Mouse (Mus musculus): ENCODE results near the gene Gstm6. TPM values are rescaled to one million over a fixed set of nuclear protein-coding genes. Genes with fewer than 3 reads are reported as not detected.
A peak's percentile ranks its signal among the peaks of the same experiment; 100 is the strongest.
"Not testable (repeated sequence)": the region's sequence is repeated elsewhere in the genome, so short reads cannot be mapped to it uniquely, and the experiment has no call there.

The Gstm6 gene
- polyA plus RNA-seq (2011; ENCODE audit: insufficient read length, low read depth, missing spikeins): 2.0 and 3.7 TPM in 2 replicates

- Histone ChIP-seq H3K4me1 (ENCODE audit: control insufficient read depth, insufficient read depth, low read length) (peaks cover 11% of the 10 kb centered on the region; the same call in 1 of the 2 replicates), H3K27ac (ENCODE audit: insufficient read depth, low read length) (no peak within 1 kb of the TSS), H3K4me3 (ENCODE audit: insufficient read depth, low read length) (no peak within 1 kb of the TSS)
- no peak; the same call in 1 of the 2 replicates for TF ChIP-seq POLR2A (IDR thresholded peaks at IDR 0.05; ENCODE audit: low read depth, low read length)
- TF ChIP-seq CTCF (IDR thresholded peaks at IDR 0.05; ENCODE audit: borderline replicate concordance, insufficient read depth, low read length): no peak
These were observed at the start of gene Gstm6 for GRCm38 (mm10) chr3:107943239-107943990. Gstm6 (minus strand) TSS chr3:107943749.

DNA sequence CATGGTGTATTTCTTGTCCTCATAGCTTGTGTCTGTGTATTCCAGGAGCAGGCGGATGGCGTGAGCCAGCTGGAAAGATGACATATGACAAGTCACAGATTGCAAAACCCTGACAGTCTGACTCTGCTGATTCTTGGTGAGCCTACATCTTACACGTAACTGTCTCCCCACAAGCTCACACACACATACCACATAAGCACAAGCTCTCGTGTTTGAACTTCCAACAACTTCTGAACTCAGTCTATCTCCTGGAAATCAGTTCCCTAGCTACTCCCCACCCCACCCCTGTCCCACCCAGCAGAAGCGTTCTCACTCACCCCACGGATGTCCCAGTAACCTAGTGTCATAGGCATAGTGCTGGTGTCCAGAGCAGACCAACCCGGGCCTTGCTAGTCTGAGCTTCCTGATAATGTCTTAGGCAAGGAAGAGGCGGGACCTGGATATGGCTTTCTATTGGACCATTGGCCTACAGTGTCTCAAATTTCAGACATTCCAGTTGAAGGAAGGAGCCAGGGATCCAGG, 42.6 kb upstream of the Gstm6 start, which contains the start of gene Gstm2:
Gene Gstm2, minus strand, starts transcription at position 413 of the 522 bp plus-strand sequence.
- Histone ChIP-seq H3K4me3 (ENCODE audit: insufficient read depth, low read length) (0 out of 2 replicates have a peak within 1 kb of the TSS, but pooled peaks have one; percentile 7), H3K4me1 (ENCODE audit: control insufficient read depth, insufficient read depth, low read length) (no peaks in the 10 kb centered on the region), H3K27ac (ENCODE audit: insufficient read depth, low read length) (0 out of 2 replicates have a peak within 1 kb of the TSS, but pooled peaks have one; percentile 9)
- TF ChIP-seq POLR2A (IDR thresholded peaks at IDR 0.05; ENCODE audit: low read depth, low read length) (peak; percentile 73), CTCF (IDR thresholded peaks at IDR 0.05; ENCODE audit: borderline replicate concordance, insufficient read depth, low read length) (no peak)

- H3K4me1 ChIP-seq (ENCODE audit: control insufficient read depth, insufficient read depth, low read length); H3K4me3 ChIP-seq (ENCODE audit: insufficient read depth, low read length); H3K27ac ChIP-seq (ENCODE audit: insufficient read depth, low read length): not testable (repeated sequence)
These were observed 41.6 kb upstream of the Gstm6 start for GRCm38 (mm10) chr3:107985141-107985540.

- Histone ChIP-seq H3K4me3 (ENCODE audit: insufficient read depth, low read length) (no peak overlapping the region), H3K4me1 (ENCODE audit: control insufficient read depth, insufficient read depth, low read length) (no peaks in the 10 kb centered on the region), H3K27ac (ENCODE audit: insufficient read depth, low read length) (no peak overlapping the region)
- TF ChIP-seq CTCF (IDR thresholded peaks at IDR 0.05; ENCODE audit: borderline replicate concordance, insufficient read depth, low read length): no peak
- TF ChIP-seq POLR2A (IDR thresholded peaks at IDR 0.05; ENCODE audit: low read depth, low read length): no peak
These were observed 40.9 kb upstream of the Gstm6 start for GRCm38 (mm10) chr3:107984471-107984870.

DNA sequence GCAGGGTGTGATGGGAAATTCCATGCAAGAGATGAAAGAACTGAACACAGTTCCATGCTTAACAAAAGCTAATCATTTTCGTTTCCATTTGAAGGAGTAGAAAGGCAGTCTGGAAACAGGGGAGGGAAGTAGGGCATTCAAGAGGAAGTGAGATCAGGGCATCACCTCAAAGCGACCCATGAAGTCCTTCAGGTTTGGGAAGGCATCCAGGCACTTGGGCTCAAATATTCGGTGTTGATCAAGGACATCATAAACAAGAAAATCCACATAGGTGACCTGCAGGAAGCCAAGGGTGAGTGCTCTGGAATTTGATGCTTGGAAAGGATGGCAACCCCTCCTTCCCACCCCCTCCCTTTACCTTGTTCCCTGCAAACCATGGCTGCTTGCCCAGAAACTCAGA, 40.2 kb upstream of the Gstm6 start:
- H3K27ac ChIP-seq (ENCODE audit: insufficient read depth, low read length): no peak overlapping the region
- no peak overlapping the region for H3K4me3 ChIP-seq (ENCODE audit: insufficient read depth, low read length)
- no peak for TF ChIP-seq POLR2A (IDR thresholded peaks at IDR 0.05; ENCODE audit: low read depth, low read length)
- TF ChIP-seq CTCF (IDR thresholded peaks at IDR 0.05; ENCODE audit: borderline replicate concordance, insufficient read depth, low read length): no peak
- H3K4me1 ChIP-seq (ENCODE audit: control insufficient read depth, insufficient read depth, low read length): no peaks in the 10 kb centered on the region

DNA sequence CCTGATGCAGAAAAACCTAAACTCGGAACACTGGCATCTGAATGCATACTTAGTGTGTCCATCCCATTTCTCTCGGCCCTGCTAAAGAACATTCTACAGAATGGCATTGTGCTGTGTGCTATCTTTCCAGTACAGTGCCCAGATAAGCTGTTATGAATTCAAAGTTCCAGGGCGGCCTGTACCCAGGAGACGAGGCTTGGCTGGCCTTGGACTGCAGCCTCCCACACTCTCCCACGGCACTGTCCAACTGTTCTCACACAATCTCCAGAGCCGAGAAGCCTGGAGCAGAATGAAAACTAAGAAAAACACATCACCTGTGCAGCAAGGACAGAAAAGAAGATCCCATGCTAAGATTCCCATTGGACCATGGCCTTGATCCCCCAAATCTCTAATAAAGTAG, 39.2 kb upstream of the Gstm6 start:
- Histone ChIP-seq H3K4me3 (ENCODE audit: insufficient read depth, low read length) (no peak overlapping the region), H3K27ac (ENCODE audit: insufficient read depth, low read length) (no peak overlapping the region), H3K4me1 (ENCODE audit: control insufficient read depth, insufficient read depth, low read length) (no peaks in the 10 kb centered on the region)
- TF ChIP-seq CTCF (IDR thresholded peaks at IDR 0.05; ENCODE audit: borderline replicate concordance, insufficient read depth, low read length): no peak
- no peak for TF ChIP-seq POLR2A (IDR thresholded peaks at IDR 0.05; ENCODE audit: low read depth, low read length)

- H3K27ac ChIP-seq (ENCODE audit: insufficient read depth, low read length): no peak overlapping the region
- no peak for TF ChIP-seq POLR2A (IDR thresholded peaks at IDR 0.05; ENCODE audit: low read depth, low read length)
- TF ChIP-seq CTCF (IDR thresholded peaks at IDR 0.05; ENCODE audit: borderline replicate concordance, insufficient read depth, low read length): no peak
- no peak overlapping the region for H3K4me3 ChIP-seq (ENCODE audit: insufficient read depth, low read length)
- H3K4me1 ChIP-seq (ENCODE audit: control insufficient read depth, insufficient read depth, low read length): no peaks in the 10 kb centered on the region
These were observed 37.7 kb upstream of the Gstm6 start for GRCm38 (mm10) chr3:107981261-107981660.

- H3K27ac ChIP-seq (ENCODE audit: insufficient read depth, low read length): no peak overlapping the region
- H3K4me1 ChIP-seq (ENCODE audit: control insufficient read depth, insufficient read depth, low read length): no peaks in the 10 kb centered on the region
- TF ChIP-seq CTCF (IDR thresholded peaks at IDR 0.05; ENCODE audit: borderline replicate concordance, insufficient read depth, low read length) (no peak), POLR2A (IDR thresholded peaks at IDR 0.05; ENCODE audit: low read depth, low read length) (no peak)
- H3K4me3 ChIP-seq (ENCODE audit: insufficient read depth, low read length): no peak overlapping the region
These were observed 34.1 kb upstream of the Gstm6 start for GRCm38 (mm10) chr3:107977691-107978090.

GRCm38 (mm10) chr3:107974237-107974636, 30.7 kb upstream of the Gstm6 start:
- H3K4me1 ChIP-seq (ENCODE audit: control insufficient read depth, insufficient read depth, low read length): no peaks in the 10 kb centered on the region
- no peak overlapping the region for H3K4me3 ChIP-seq (ENCODE audit: insufficient read depth, low read length)
- no peak for TF ChIP-seq POLR2A (IDR thresholded peaks at IDR 0.05; ENCODE audit: low read depth, low read length)
- no peak for TF ChIP-seq CTCF (IDR thresholded peaks at IDR 0.05; ENCODE audit: borderline replicate concordance, insufficient read depth, low read length)
- no peak overlapping the region for H3K27ac ChIP-seq (ENCODE audit: insufficient read depth, low read length)

DNA sequence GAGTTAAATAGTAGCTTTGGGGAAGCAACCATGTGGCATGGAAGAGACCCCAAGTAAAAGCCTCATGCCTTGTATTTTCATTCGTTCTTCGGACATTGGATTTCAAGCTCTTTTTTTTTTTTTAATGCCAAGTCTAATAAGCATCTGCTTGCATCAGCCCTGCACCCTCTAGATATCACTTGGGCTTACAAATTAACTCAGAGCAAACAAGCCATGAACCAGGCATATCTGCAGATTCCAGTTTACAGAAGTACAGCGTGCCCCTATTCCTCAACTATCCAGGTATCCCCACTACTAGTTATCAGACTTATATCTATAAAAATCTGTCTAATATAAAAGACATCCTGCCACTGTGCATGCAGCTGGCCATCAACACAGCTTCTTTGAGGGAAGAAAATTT, 28.5 kb upstream of the Gstm6 start:
- no peaks in the 10 kb centered on the region for H3K4me1 ChIP-seq (ENCODE audit: control insufficient read depth, insufficient read depth, low read length)
- no peak for TF ChIP-seq POLR2A (IDR thresholded peaks at IDR 0.05; ENCODE audit: low read depth, low read length)
- TF ChIP-seq CTCF (IDR thresholded peaks at IDR 0.05; ENCODE audit: borderline replicate concordance, insufficient read depth, low read length): no peak
- H3K27ac ChIP-seq (ENCODE audit: insufficient read depth, low read length): no peak overlapping the region
- H3K4me3 ChIP-seq (ENCODE audit: insufficient read depth, low read length): no peak overlapping the region

DNA sequence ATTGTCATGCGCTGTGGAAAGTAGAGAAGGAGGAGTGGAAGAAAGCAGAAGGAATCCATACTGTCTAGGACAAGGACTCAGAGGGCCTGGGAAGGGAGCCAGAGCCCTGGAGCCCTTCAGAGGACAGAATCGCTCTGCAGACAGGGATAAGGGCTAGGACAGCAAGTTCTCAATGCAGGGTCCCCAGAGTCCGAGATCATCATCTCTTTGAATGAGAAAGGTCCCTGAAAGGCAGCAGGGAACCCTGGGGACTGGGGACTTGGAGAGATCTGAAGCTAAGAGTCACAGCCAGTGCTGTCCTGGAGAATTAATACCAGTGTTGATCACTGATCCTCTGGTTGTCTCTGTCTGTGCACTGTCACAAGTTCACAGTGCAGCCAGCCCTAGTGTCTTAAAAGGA, 27.6 kb upstream of the Gstm6 start:
- not testable (repeated sequence) for H3K4me3 ChIP-seq (ENCODE audit: insufficient read depth, low read length); H3K4me1 ChIP-seq (ENCODE audit: control insufficient read depth, insufficient read depth, low read length); H3K27ac ChIP-seq (ENCODE audit: insufficient read depth, low read length)
